In the genomic region with DNA sequence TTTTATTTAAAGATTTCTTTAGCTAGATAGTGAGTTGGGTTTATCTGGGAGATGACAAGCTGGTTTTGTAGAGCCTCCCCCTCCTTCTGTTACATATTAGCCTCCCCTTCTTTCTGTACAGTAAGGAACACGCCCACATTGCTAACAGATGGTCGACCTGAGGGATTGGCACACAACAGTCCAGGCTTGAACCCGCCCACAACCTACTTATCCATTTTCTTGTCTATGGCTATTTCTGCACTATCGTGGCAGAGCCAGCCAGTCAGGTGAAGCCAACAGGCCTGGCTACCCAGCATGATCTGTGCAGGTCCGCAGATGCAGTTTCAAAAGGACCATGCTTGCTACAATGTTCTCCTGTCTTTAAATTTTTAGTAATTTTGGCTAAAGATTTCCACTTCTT, we compare ENCODE assay signal across 13 mouse cellular contexts. TPM values are rescaled to one million over a fixed set of nuclear protein-coding genes. Genes with fewer than 3 reads are reported as not detected.
DNase-seq lines count a peak whose midpoint lies in the region; ATAC-seq lines count a peak whose summit lies in the region.
"Had no signal": no experiment of that assay in that cellular context is flagged by ENCODE, and none has a peak within 500 bp of the region (broad histone marks: within the 10 kb centered on the region; RNA-seq: fewer than 3 reads in every experiment).

No protein-coding gene starts in this region.

- intact Hi-C loops in left cerebral cortex, postnatal 4 days (cut with DNase I) = no loop called here

- ATAC-seq in cerebellum, adult (ENCODE audit: insufficient number of reproducible peaks, low FRiP score, low TSS enrichment) = peak; percentile 88
- ATAC-seq in kidney, embryonic 15.5 days (replicated peaks; ENCODE audit: low FRiP score) = peak; percentile 37; the same call in 1 of the 2 replicates
- ATAC-seq: midbrain, embryonic 15.5 days had no signal

- H3K4me2 ChIP-seq in kidney, embryonic 15.5 days = no peak overlapping the region
- H3K4me2 ChIP-seq: midbrain, embryonic 15.5 days; neural tube, embryonic 13.5 days had no signal

- WGBS in kidney, embryonic 15.5 days = 73% methylated on average over 5 of the region's 5 CpGs
- 86% methylated on average over 5 of the region's 5 CpGs for WGBS in midbrain, embryonic 10.5 days

- no peaks in the 10 kb centered on the region for H3K36me3 ChIP-seq in kidney, embryonic 15.5 days
- H3K36me3 ChIP-seq in midbrain, embryonic 10.5 days = no peaks in the 10 kb centered on the region
- H3K36me3 ChIP-seq: midbrain, embryonic 15.5 days; neural tube, embryonic 13.5 days had no signal

- H3K4me1 ChIP-seq in kidney, embryonic 15.5 days = peaks cover 26% of the 10 kb centered on the region
- H3K4me1 ChIP-seq in midbrain, embryonic 10.5 days = peaks cover 13% of the 10 kb centered on the region
- H3K4me1 ChIP-seq: midbrain, embryonic 15.5 days had no signal

- H3K27ac ChIP-seq in kidney, embryonic 15.5 days = no peak overlapping the region
- no peak overlapping the region for H3K27ac ChIP-seq in midbrain, embryonic 10.5 days (replicated peaks)
- H3K27ac ChIP-seq: heart, adult 2 months; midbrain, embryonic 15.5 days; neural tube, embryonic 13.5 days had no signal

- H3K9me3 ChIP-seq in kidney, embryonic 15.5 days (replicated peaks) = no peaks in the 10 kb centered on the region
- no peaks in the 10 kb centered on the region for H3K9me3 ChIP-seq in midbrain, embryonic 10.5 days (replicated peaks)
- H3K9me3 ChIP-seq: midbrain, embryonic 15.5 days; neural tube, embryonic 13.5 days had no signal

- H3K4me3 ChIP-seq in kidney, embryonic 15.5 days (replicated peaks) = no peak overlapping the region
- H3K4me3 ChIP-seq in midbrain, embryonic 10.5 days = no peak overlapping the region
- H3K4me3 ChIP-seq: heart, adult 2 months; midbrain, embryonic 15.5 days; neural tube, embryonic 13.5 days had no signal

- no peak overlapping the region for H3K9ac ChIP-seq in kidney, embryonic 15.5 days
- H3K9ac ChIP-seq: midbrain, embryonic 15.5 days; neural tube, embryonic 13.5 days had no signal

- H3K27me3 ChIP-seq in kidney, embryonic 15.5 days = no peaks in the 10 kb centered on the region
- H3K27me3 ChIP-seq in midbrain, embryonic 10.5 days (ENCODE audit: low read depth, poor library complexity, severe bottlenecking) = no peaks in the 10 kb centered on the region
- H3K27me3 ChIP-seq: midbrain, embryonic 15.5 days; neural tube, embryonic 13.5 days had no signal

- no peak for DNase-seq in cerebellum, postnatal 4 days (ENCODE audit: low spot score in 2 of 2)
- no peak for DNase-seq in kidney, postnatal 10 days
- DNase-seq in cerebellum, adult 11-12 months = peak; percentile 79
- DNase-seq in left cerebral cortex, postnatal 4 days = peak; percentile 41
- no peak for DNase-seq in midbrain, embryonic 10.5 days (ENCODE audit: low spot score)
- no peak for DNase-seq in adrenal gland, adult 2 months
- DNase-seq: heart, adult 2 months; kidney, adult 8-10 months; lung, postnatal 10 days had no signal

RNA-seq across cellular contexts. Expression of a gene that starts 21.0 kb away (rescaled TPM):
- 38.2 and 38.6 TPM in 2 replicates for polyA plus RNA-seq in kidney, embryonic 15.5 days (2015; fragmentation: Nextera tagmentation; extraction: Ambion mirVana)
- total RNA-seq in left cerebral cortex, postnatal 4 days (2021) = 10 to 100 TPM; 18.9 to 20.3 TPM
- 15.1 and 17.3 TPM in 2 replicates for polyA plus RNA-seq in midbrain, embryonic 10.5 days (2016; fragmentation: Nextera tagmentation; extraction: Ambion mirVana)
- total RNA-seq in adrenal gland, adult 2 months (2021) = 10 to 100 TPM; 58.7 to 66.1 TPM
- polyA plus RNA-seq in adrenal gland, adult 2 months (2012; rRNA removed) = 113 and 162 TPM in 2 replicates

RNA-seq across cellular contexts. Expression of a gene that starts 54.0 kb away (rescaled TPM):
- 249 and 270 TPM in 2 replicates for polyA plus RNA-seq in kidney, embryonic 15.5 days (2015; fragmentation: Nextera tagmentation; extraction: Ambion mirVana)
- 100 to 1,000 TPM; 229 to 241 TPM for total RNA-seq in left cerebral cortex, postnatal 4 days (2021)
- polyA plus RNA-seq in midbrain, embryonic 10.5 days (2016; fragmentation: Nextera tagmentation; extraction: Ambion mirVana) = 355 and 424 TPM in 2 replicates
- total RNA-seq in adrenal gland, adult 2 months (2021) = 100 to 1,000 TPM; 125 to 139 TPM
- polyA plus RNA-seq in adrenal gland, adult 2 months (2012; rRNA removed) = 1.8 and 2.1 TPM in 2 replicates

Comparison
In these comparisons a context has a peak if more than half of its experiments do, and no peak if none do; other contexts are left out.
1. DNase-seq: peak in cerebellum, adult 11-12 months (single experiment) and left cerebral cortex, postnatal 4 days (single experiment); none in cerebellum, postnatal 4 days (0 of 2), kidney, postnatal 10 days (single experiment), midbrain, embryonic 10.5 days (single experiment) and adrenal gland, adult 2 months (single experiment).
2. RNA of a gene that starts 54.0 kb away (polyA plus RNA-seq): 355 to 424 TPM in midbrain, embryonic 10.5 days and 249 to 270 TPM in kidney, embryonic 15.5 days; 1.8 to 2.1 TPM in adrenal gland, adult 2 months; every median in the first group is over 10 times any median in the second.